Mouse (Mus musculus) embryonic facial prominence, embryonic 13.5 days (tissue): ENCODE measurements at regions not wholly inside any gene's neighbourhood (a gene's known extent, or its start where the extent isn't known, plus 50 kb on each side); places are given as distances from the start of the nearest gene placed in this dataset.

Source experiments
- ATAC-seq: fragments of 200-750 bp; cut with Nextera tagmentation; 2 replicates; pipeline ENCODE4 v1.8.0; 2017; ENCODE audit warnings: low read depth; ENCODE audit not compliant: insufficient number of reproducible peaks, insufficient read depth, low FRiP score, low TSS enrichment
- H3K27ac ChIP-seq: fragments of 300-500 bp; sonication (generic); 2 replicates; pipeline ENCODE4 v1.5.1; 2015; ENCODE audit warnings: moderate library complexity, mild to moderate bottlenecking, inconsistent platforms
- H3K27me3 ChIP-seq: fragments of 300-500 bp; sonication (generic); 2 replicates; pipeline ENCODE4 v1.6.1; 2015; ENCODE audit warnings: mild to moderate bottlenecking, inconsistent platforms
- H3K36me3 ChIP-seq: fragments of 300-500 bp; sonication (generic); 2 replicates; pipeline ENCODE4 v1.6.1; 2015; ENCODE audit warnings: mild to moderate bottlenecking, inconsistent platforms
- H3K4me1 ChIP-seq: fragments of 300-500 bp; sonication (generic); 2 replicates; pipeline ENCODE4 v1.6.1; 2015; ENCODE audit warnings: inconsistent platforms
- H3K4me2 ChIP-seq: fragments of 300-500 bp; sonication (generic); 2 replicates; pipeline ENCODE4 v1.6.1; 2015; ENCODE audit warnings: moderate library complexity, mild to moderate bottlenecking, inconsistent platforms
- H3K4me3 ChIP-seq: fragments of 300-500 bp; sonication (generic); 2 replicates; pipeline ENCODE4 v1.5.1; 2015; ENCODE audit warnings: mild to moderate bottlenecking, inconsistent platforms
- H3K9ac ChIP-seq: fragments of 300-500 bp; sonication (generic); 2 replicates; pipeline ENCODE4 v1.6.1; 2015; ENCODE audit warnings: mild to moderate bottlenecking, inconsistent platforms
- H3K9me3 ChIP-seq: fragments of 300-500 bp; sonication (generic); 2 replicates; pipeline ENCODE4 v1.6.1; 2016; ENCODE audit warnings: inconsistent platforms
- WGBS: fragments of 180-500 bp; shearing (Covaris S2); methylation state at CpG from one replicate; pipeline ENCODE4 v1.1.7; 2015; ENCODE audit warnings: mixed read lengths; 5-methylcytosine and 5-hydroxymethylcytosine counted together

GRCm38 (mm10) chr15:86631376-86631775 lies 417.1 kb downstream of the Tbc1d22a start:
- H3K4me1 ChIP-seq = no peaks in the 10 kb centered on the region
- ATAC-seq = no peak
- no peak overlapping the region for H3K4me2 ChIP-seq
- 69% methylated on average over 5 of the region's 5 CpGs for WGBS
- H3K4me3 ChIP-seq = no peak overlapping the region
- no peak overlapping the region for H3K27ac ChIP-seq
- H3K27me3 ChIP-seq = no peaks in the 10 kb centered on the region
- H3K9ac ChIP-seq = no peak overlapping the region
- no peaks in the 10 kb centered on the region for H3K9me3 ChIP-seq
- no peaks in the 10 kb centered on the region for H3K36me3 ChIP-seq

- H3K4me3 ChIP-seq = no peak overlapping the region
- no peak overlapping the region for H3K4me2 ChIP-seq
- H3K27ac ChIP-seq = no peak overlapping the region
- no peaks in the 10 kb centered on the region for H3K27me3 ChIP-seq
- no peak overlapping the region for H3K9ac ChIP-seq
- peak; percentile 71; the same call in 1 of the 2 replicates for ATAC-seq
- H3K9me3 ChIP-seq = no peaks in the 10 kb centered on the region
- no peaks in the 10 kb centered on the region for H3K36me3 ChIP-seq
- WGBS = 69% methylated on average over 9 of the region's 9 CpGs
- no peaks in the 10 kb centered on the region for H3K4me1 ChIP-seq
These were observed 431.0 kb downstream of the Tbc1d22a start for GRCm38 (mm10) chr15:86645244-86645643.

- H3K9me3 ChIP-seq = 0 out of 2 replicates have a peak, but pooled peaks cover 2% of the 10 kb centered on the region
- no peaks in the 10 kb centered on the region for H3K27me3 ChIP-seq
- 73% methylated on average over 3 of the region's 3 CpGs for WGBS
These were observed 433.9 kb downstream of the Tbc1d22a start for GRCm38 (mm10) chr15:86648131-86648530.

GRCm38 (mm10) chr15:86673096-86673520 lies 458.8 kb downstream of the Tbc1d22a start:
- H3K4me2 ChIP-seq = no peak overlapping the region
- H3K36me3 ChIP-seq = no peaks in the 10 kb centered on the region
- no peak for ATAC-seq
- H3K4me1 ChIP-seq = peaks cover 6% of the 10 kb centered on the region; the same call in 1 of the 2 replicates
- no peak overlapping the region for H3K4me3 ChIP-seq
- 29% methylated on average over 9 of the region's 9 CpGs for WGBS
- no peaks in the 10 kb centered on the region for H3K27me3 ChIP-seq
- H3K27ac ChIP-seq = no peak overlapping the region
- H3K9me3 ChIP-seq = no peaks in the 10 kb centered on the region
- H3K9ac ChIP-seq = no peak overlapping the region

More at GRCm38 (mm10) chr15:86648131-86648530, 433.9 kb downstream of the Tbc1d22a start:
- no peak for ATAC-seq
- Histone ChIP-seq H3K9ac (no peak overlapping the region), H3K27ac (no peak overlapping the region), H3K4me2 (no peak overlapping the region), H3K4me3 (no peak overlapping the region), H3K36me3 (no peaks in the 10 kb centered on the region), H3K4me1 (no peaks in the 10 kb centered on the region)

GRCm38 (mm10) chr15:86677016-86677415 lies 462.8 kb downstream of the Tbc1d22a start:
- Histone ChIP-seq H3K4me1 (peaks cover 6% of the 10 kb centered on the region; the same call in 1 of the 2 replicates), H3K9ac (no peak overlapping the region), H3K27me3 (0 out of 2 replicates have a peak, but pooled peaks cover 3% of the 10 kb centered on the region), H3K4me2 (no peak overlapping the region), H3K36me3 (no peaks in the 10 kb centered on the region), H3K27ac (no peak overlapping the region), H3K9me3 (no peaks in the 10 kb centered on the region), H3K4me3 (no peak overlapping the region)
- WGBS = 43% methylated on average over 7 of the region's 7 CpGs
- no peak for ATAC-seq

GRCm38 (mm10) chr15:86683081-86683480 lies 468.8 kb downstream of the Tbc1d22a start:
- H3K27me3 ChIP-seq = 0 out of 2 replicates have a peak, but pooled peaks cover 3% of the 10 kb centered on the region
- no peak overlapping the region for H3K27ac ChIP-seq
- ATAC-seq = no peak
- H3K4me3 ChIP-seq = no peak overlapping the region
- H3K36me3 ChIP-seq = no peaks in the 10 kb centered on the region
- H3K4me2 ChIP-seq = no peak overlapping the region
- H3K9me3 ChIP-seq = no peaks in the 10 kb centered on the region
- no peaks in the 10 kb centered on the region for H3K4me1 ChIP-seq
- H3K9ac ChIP-seq = no peak overlapping the region
- WGBS = 82% methylated on average over 12 of the region's 12 CpGs

- Histone ChIP-seq H3K9me3 (no peaks in the 10 kb centered on the region), H3K27ac (no peak overlapping the region), H3K4me2 (no peak overlapping the region), H3K36me3 (no peaks in the 10 kb centered on the region), H3K9ac (no peak overlapping the region), H3K4me3 (no peak overlapping the region), H3K27me3 (no peaks in the 10 kb centered on the region), H3K4me1 (no peaks in the 10 kb centered on the region)
- 73% methylated on average over 8 of the region's 8 CpGs for WGBS
- no peak for ATAC-seq
These were observed 475.4 kb downstream of the Tbc1d22a start for GRCm38 (mm10) chr15:86689694-86690093.

- Histone ChIP-seq H3K9ac (no peak overlapping the region), H3K4me1 (no peaks in the 10 kb centered on the region), H3K4me2 (no peak overlapping the region), H3K9me3 (no peaks in the 10 kb centered on the region), H3K27me3 (peaks cover 3% of the 10 kb centered on the region; the same call in 1 of the 2 replicates), H3K27ac (no peak overlapping the region), H3K4me3 (no peak overlapping the region), H3K36me3 (no peaks in the 10 kb centered on the region)
- 83% methylated on average over 4 of the region's 4 CpGs for WGBS
- ATAC-seq = no peak
These were observed 482.5 kb downstream of the Tbc1d22a start for GRCm38 (mm10) chr15:86696806-86697205.

GRCm38 (mm10) chr15:86710429-86710828 lies 496.2 kb downstream of the Tbc1d22a start:
- no peak overlapping the region for H3K27ac ChIP-seq
- no peak overlapping the region for H3K4me2 ChIP-seq
- no peak for ATAC-seq
- 80% methylated on average over 2 of the region's 2 CpGs for WGBS
- no peaks in the 10 kb centered on the region for H3K9me3 ChIP-seq
- H3K9ac ChIP-seq = no peak overlapping the region
- no peaks in the 10 kb centered on the region for H3K36me3 ChIP-seq
- no peaks in the 10 kb centered on the region for H3K27me3 ChIP-seq
- no peaks in the 10 kb centered on the region for H3K4me1 ChIP-seq
- H3K4me3 ChIP-seq = no peak overlapping the region

- H3K4me3 ChIP-seq = no peak overlapping the region
- H3K36me3 ChIP-seq = no peaks in the 10 kb centered on the region
- no peak overlapping the region for H3K27ac ChIP-seq
- H3K9me3 ChIP-seq = no peaks in the 10 kb centered on the region
- WGBS = 48% methylated on average over 9 of the region's 9 CpGs
- no peak for ATAC-seq
- no peaks in the 10 kb centered on the region for H3K27me3 ChIP-seq
- H3K4me2 ChIP-seq = no peak overlapping the region
- H3K9ac ChIP-seq = no peak overlapping the region
- H3K4me1 ChIP-seq = 0 out of 2 replicates have a peak, but pooled peaks cover 3% of the 10 kb centered on the region
These were observed 504.1 kb downstream of the Tbc1d22a start for GRCm38 (mm10) chr15:86718376-86718775.

- no peak for ATAC-seq
- no peaks in the 10 kb centered on the region for H3K27me3 ChIP-seq
- H3K4me2 ChIP-seq = no peak overlapping the region
- no peaks in the 10 kb centered on the region for H3K9me3 ChIP-seq
- H3K4me1 ChIP-seq = 0 out of 2 replicates have a peak, but pooled peaks cover 3% of the 10 kb centered on the region
- H3K9ac ChIP-seq = no peak overlapping the region
- H3K36me3 ChIP-seq = no peaks in the 10 kb centered on the region
- no peak overlapping the region for H3K4me3 ChIP-seq
- H3K27ac ChIP-seq = no peak overlapping the region
- 85% methylated on average over 12 of the region's 12 CpGs for WGBS
These were observed 504.8 kb downstream of the Tbc1d22a start for GRCm38 (mm10) chr15:86719088-86719487.

GRCm38 (mm10) chr15:86721131-86721530 lies 506.9 kb downstream of the Tbc1d22a start:
- no peak for ATAC-seq
- Histone ChIP-seq H3K9me3 (no peaks in the 10 kb centered on the region), H3K36me3 (no peaks in the 10 kb centered on the region), H3K27me3 (no peaks in the 10 kb centered on the region), H3K27ac (no peak overlapping the region), H3K4me1 (0 out of 2 replicates have a peak, but pooled peaks cover 3% of the 10 kb centered on the region), H3K4me3 (no peak overlapping the region), H3K9ac (no peak overlapping the region), H3K4me2 (no peak overlapping the region)
- 87% methylated on average over 5 of the region's 5 CpGs for WGBS
